Mouse (Mus musculus) telencephalon, adult 2 months (tissue): ENCODE results near the gene Rfx3.

Experiments used
- DNase-seq: peaks from one replicate; pipeline ENCODE4 v3.0.0-alpha.2; 2011; ENCODE audit warnings: low read depth, low spot score

Rfx3 gene

GRCm38 (mm10) chr19:27736571-27736970 lies 274.4 kb downstream of the Rfx3 start:
- no peak for DNase-seq

GRCm38 (mm10) chr19:27718931-27719330 lies 292.0 kb downstream of the Rfx3 start:
- no peak for DNase-seq

GRCm38 (mm10) chr19:27716274-27716673 lies 294.7 kb downstream of the Rfx3 start:
- no peak for DNase-seq
